Mouse (Mus musculus) granulocyte monocyte progenitor cell, adult 5-6 weeks (primary cell): ENCODE measurements at regions not wholly inside any gene's neighbourhood (a gene's known extent, or its start where the extent isn't known, plus 50 kb on each side); places are given as distances from the start of the nearest gene placed in this dataset.

ENCODE experiments used
- ATAC-seq: replicated peaks from 2 replicates; pipeline ENCODE4 v1.8.0; 2016; ENCODE audit warnings: mild to moderate bottlenecking, moderate TSS enrichment, inconsistent platforms; ENCODE audit not compliant: poor library complexity, severe bottlenecking

- ATAC-seq = no peak
Measured at GRCm38 (mm10) chr2:136617138-136617537, 96.1 kb upstream of the Snap25 start.

- no peak for ATAC-seq
Measured at GRCm38 (mm10) chr2:136618114-136618513, 95.1 kb upstream of the Snap25 start.

DNA sequence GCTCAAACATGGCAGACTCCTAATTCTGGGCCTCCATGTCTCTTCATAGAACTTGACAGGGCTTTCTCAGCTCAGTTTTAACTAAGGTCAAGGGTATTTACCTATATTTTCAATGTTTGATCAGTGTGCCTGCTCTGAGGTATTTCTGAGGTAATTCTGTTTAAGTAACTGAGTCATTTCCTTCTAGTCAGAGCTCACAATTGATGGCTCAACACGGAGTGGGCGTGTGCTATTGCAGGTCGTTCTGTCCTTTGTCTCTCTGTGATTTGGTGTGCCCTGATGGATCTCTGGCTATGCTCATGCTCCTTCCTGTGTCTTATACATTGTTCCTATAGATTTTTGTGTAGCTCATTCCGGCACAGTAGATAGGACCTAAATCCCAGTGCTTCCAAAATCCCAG lies 92.9 kb upstream of the Snap25 start:
- ATAC-seq = no peak

- no peak for ATAC-seq
Measured at GRCm38 (mm10) chr2:136620969-136621368, 92.3 kb upstream of the Snap25 start.

DNA sequence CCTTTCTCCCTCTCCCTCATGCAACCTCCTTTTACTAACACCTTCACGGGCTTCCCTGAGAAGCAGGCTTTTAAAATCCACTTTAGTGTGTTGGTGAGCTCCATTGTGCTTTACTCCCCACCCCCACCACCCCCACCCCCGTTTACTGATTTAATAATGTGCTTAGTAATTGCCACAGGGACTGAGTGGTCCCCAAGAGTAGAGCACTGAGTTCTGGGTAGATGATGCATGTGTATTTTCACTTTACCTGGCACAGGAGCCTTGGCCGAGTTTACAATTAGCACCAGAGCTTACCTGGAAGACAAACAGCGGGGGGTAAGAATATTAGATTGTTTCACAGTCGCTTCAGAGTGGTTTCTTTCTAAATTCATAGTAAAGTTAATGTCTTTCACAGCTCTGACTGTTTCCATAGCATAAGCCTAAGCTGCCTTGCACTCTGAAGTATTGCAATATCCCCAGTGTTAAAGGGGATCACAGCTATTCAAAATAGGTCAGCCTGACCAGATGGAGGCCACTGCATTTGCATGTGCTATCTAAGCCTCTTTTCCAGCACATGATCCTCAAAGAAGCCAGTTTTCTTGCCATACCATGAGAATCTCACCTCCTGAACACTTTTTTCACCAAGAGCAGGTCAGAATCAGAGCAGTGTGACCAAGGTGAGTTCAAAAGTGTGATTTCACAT lies 89.3 kb upstream of the Snap25 start:
- no peak for ATAC-seq

- ATAC-seq = no peak
Measured at GRCm38 (mm10) chr2:136624490-136624850, 88.8 kb upstream of the Snap25 start.

GRCm38 (mm10) chr2:136646917-136647316 lies 66.3 kb upstream of the Snap25 start:
- ATAC-seq = no peak

- no peak for ATAC-seq
Measured at GRCm38 (mm10) chr2:136648606-136649005, 64.6 kb upstream of the Snap25 start.

GRCm38 (mm10) chr2:136650721-136651120 lies 62.5 kb upstream of the Snap25 start:
- no peak for ATAC-seq

DNA sequence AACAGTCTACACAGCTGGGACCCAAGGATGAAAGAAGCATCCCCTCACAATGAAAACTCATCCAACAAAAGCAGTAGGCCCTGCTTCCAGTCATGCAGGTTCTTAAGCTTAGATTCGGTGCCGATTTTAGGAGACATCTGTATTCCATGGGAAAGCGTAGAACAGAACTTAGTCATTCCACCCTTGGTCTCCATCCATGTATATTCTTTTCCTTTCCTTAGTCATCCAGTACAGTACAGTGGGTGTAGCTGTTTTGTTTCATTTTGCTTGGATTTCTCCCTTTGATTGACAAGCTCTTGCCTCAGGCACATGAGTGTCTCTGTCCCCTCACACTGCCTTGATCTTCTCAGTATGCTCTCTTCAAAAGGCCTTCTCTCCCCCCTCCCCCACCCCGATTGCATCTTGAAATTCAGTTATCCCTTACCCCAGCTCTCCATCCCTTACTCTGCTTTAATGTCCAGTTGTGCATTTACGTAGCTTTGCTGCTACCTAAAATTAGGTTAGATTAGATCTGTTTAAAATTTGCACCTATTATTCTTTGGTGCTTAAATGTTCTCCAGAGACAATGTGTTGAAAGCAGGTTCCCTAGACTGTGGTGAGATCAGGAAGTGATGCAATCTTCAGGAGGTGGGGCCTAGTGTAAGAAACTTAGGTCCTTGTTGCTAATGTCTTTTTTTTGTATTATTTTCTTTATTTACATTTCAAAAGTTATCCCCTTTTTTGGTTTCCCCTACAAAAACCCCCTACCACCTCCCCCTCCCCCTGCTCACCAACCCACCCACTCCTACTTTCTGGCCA lies 60.8 kb upstream of the Snap25 start:
- peak; percentile 87 for ATAC-seq
